Comparison of ENCODE assay signal across 9 mouse cellular contexts in genomic region chr10:107271321-107272130, GRCm38 (mm10). TPM values are rescaled to one million over a fixed set of nuclear protein-coding genes. Genes with fewer than 3 reads are reported as not detected.
DNase-seq lines count a peak whose midpoint lies in the region; ATAC-seq lines count a peak whose summit lies in the region.
"Had no signal": no experiment of that assay in that cellular context is flagged by ENCODE, and none has a peak within 500 bp of the region (broad histone marks: within the 10 kb centered on the region; RNA-seq: fewer than 3 reads in every experiment).

Lin7a (plus strand) TSS chr10:107271686.

- H3K4me3 ChIP-seq in heart, embryonic 14.5 days (ENCODE audit: control insufficient read depth in 1 of 2, insufficient read depth in 1 of 2, low read depth in 1 of 2, low read length in 2 of 2): peak within 1 kb of the TSS; percentile 61 to 63
- H3K4me3 ChIP-seq in stomach, embryonic 16.5 days (replicated peaks; ENCODE audit: low read length): peak within 1 kb of the TSS; percentile 57
- H3K4me3 ChIP-seq: megakaryocyte, embryonic 14.5 days had no signal

- H3K4me1 ChIP-seq in heart, embryonic 14.5 days (ENCODE audit: control insufficient read depth in 2 of 2, insufficient read depth in 2 of 2, low read length in 2 of 2): no peaks in the 10 kb centered on the region
- H3K4me1 ChIP-seq in stomach, embryonic 16.5 days (ENCODE audit: control insufficient read depth, insufficient read depth, low read length): no peaks in the 10 kb centered on the region

- H3K27me3 ChIP-seq in heart, embryonic 14.5 days (ENCODE audit: control insufficient read depth, insufficient read depth, low read length): peaks cover 33% of the 10 kb centered on the region
- peaks cover 2% of the 10 kb centered on the region; the same call in 1 of the 2 replicates for H3K27me3 ChIP-seq in stomach, embryonic 16.5 days (ENCODE audit: control insufficient read depth, insufficient read depth, low read length)

- peak; percentile 15 to 49 for DNase-seq in layer of hippocampus, adult 18-20 months (ENCODE audit: low spot score in 2 of 2)
- no peak for DNase-seq in layer of hippocampus, adult 9-11 months
- DNase-seq in cerebellum, postnatal 14 days: peak; percentile 83 to 85
- peak; percentile 13 to 37 for DNase-seq in layer of hippocampus, adult 8-10 months (ENCODE audit: low spot score in 2 of 2)
- DNase-seq in lung, postnatal 4 days: peak; percentile 8 to 29
- no peak for DNase-seq in thymus, postnatal 10 days (ENCODE audit: low spot score in 2 of 2)

- WGBS in heart, embryonic 14.5 days: 2% methylated on average over 38 of the region's 38 CpGs
- 2% methylated on average over 37 of the region's 38 CpGs for WGBS in stomach, embryonic 16.5 days

- H3K9me3 ChIP-seq in heart, embryonic 14.5 days (ENCODE audit: control insufficient read depth, low read length): no peaks in the 10 kb centered on the region
- H3K9me3 ChIP-seq in stomach, embryonic 16.5 days (replicated peaks; ENCODE audit: control insufficient read depth, low read length): no peaks in the 10 kb centered on the region

- H3K27ac ChIP-seq in heart, embryonic 14.5 days (replicated peaks in 1 of 2; ENCODE audit: control insufficient read depth in 1 of 2, insufficient read depth in 1 of 2, low read depth in 2 of 2, low read length in 2 of 2): no peak within 1 kb of the TSS
- H3K27ac ChIP-seq in stomach, embryonic 16.5 days (ENCODE audit: low read length): no peak within 1 kb of the TSS

- H3K36me3 ChIP-seq in heart, embryonic 14.5 days (ENCODE audit: control insufficient read depth, insufficient read depth, low read length): no peaks in the 10 kb centered on the region
- H3K36me3 ChIP-seq in stomach, embryonic 16.5 days (ENCODE audit: control insufficient read depth, insufficient read depth, low read length): no peaks in the 10 kb centered on the region

- H3K9ac ChIP-seq in heart, embryonic 14.5 days (ENCODE audit: low read length): peak within 1 kb of the TSS; percentile 52
- peak within 1 kb of the TSS; percentile 74 for H3K9ac ChIP-seq in stomach, embryonic 16.5 days (ENCODE audit: low read length)

- ATAC-seq in heart, embryonic 14.5 days (ENCODE audit: insufficient number of reproducible peaks, insufficient read depth, low FRiP score, low read depth): peak; percentile 35; the same call in 1 of the 2 replicates
- peak; percentile 51; the same call in 1 of the 2 replicates for ATAC-seq in stomach, embryonic 16.5 days (ENCODE audit: insufficient read depth, low FRiP score)

- H3K4me2 ChIP-seq in heart, embryonic 14.5 days (ENCODE audit: low read length): peak within 1 kb of the TSS; percentile 99
- peak within 1 kb of the TSS; percentile 96 for H3K4me2 ChIP-seq in stomach, embryonic 16.5 days (ENCODE audit: low read depth, low read length)

RNA-seq across cellular contexts. Expression of gene Lin7a, which starts in this region (rescaled TPM):
- total RNA-seq in layer of hippocampus, adult 18-20 months (2021): 10 to 100 TPM; 27.0 to 32.1 TPM
- polyA plus RNA-seq in heart, embryonic 14.5 days (2014; fragmentation: Nextera tagmentation; extraction: Ambion mirVana): 1.4 and 2.5 TPM in 2 replicates
- 10 to 100 TPM; 28.8 to 30.7 (median 29.3) TPM for total RNA-seq in layer of hippocampus, adult 8-10 months (2022)
- 3.4 TPM in 2 replicates for polyA plus RNA-seq in stomach, embryonic 16.5 days (2015; fragmentation: Nextera tagmentation; extraction: Ambion mirVana)

Comparison
In these comparisons a context has a peak if more than half of its experiments do, and no peak if none do; other contexts are left out.
1. DNase-seq: peak in layer of hippocampus, adult 18-20 months (2 of 2), cerebellum, postnatal 14 days (2 of 2), layer of hippocampus, adult 8-10 months (2 of 2) and lung, postnatal 4 days (2 of 2); none in layer of hippocampus, adult 9-11 months (single experiment) and thymus, postnatal 10 days (0 of 2).